8 mouse cellular contexts compared by ENCODE assay signal in genomic region chr13:59768531-59768930, GRCm38 (mm10). TPM values are rescaled to one million over a fixed set of nuclear protein-coding genes. Genes with fewer than 3 reads are reported as not detected.
DNase-seq lines count a peak whose midpoint lies in the region; ATAC-seq lines count a peak whose summit lies in the region.

No protein-coding gene starts in this region.

- H3K27ac ChIP-seq in forebrain, embryonic 13.5 days = no peak overlapping the region
- no peak overlapping the region; the same call in 1 of the 2 replicates for H3K27ac ChIP-seq in limb, embryonic 11.5 days (replicated peaks; ENCODE audit: low read depth, low read length)

- no peaks in the 10 kb centered on the region for H3K27me3 ChIP-seq in forebrain, embryonic 13.5 days
- no peaks in the 10 kb centered on the region for H3K27me3 ChIP-seq in limb, embryonic 11.5 days (ENCODE audit: control insufficient read depth, insufficient read depth, low read length)

- peaks cover 29% of the 10 kb centered on the region for H3K36me3 ChIP-seq in forebrain, embryonic 13.5 days (ENCODE audit: poor library complexity, severe bottlenecking)
- peaks cover 4% of the 10 kb centered on the region; the same call in 1 of the 2 replicates for H3K36me3 ChIP-seq in limb, embryonic 11.5 days (ENCODE audit: control insufficient read depth, insufficient read depth, low read length)

- 43% methylated on average over 13 of the region's 13 CpGs for WGBS in forebrain, embryonic 13.5 days
- WGBS in limb, embryonic 11.5 days = 41% methylated on average over 13 of the region's 13 CpGs

- H3K9me3 ChIP-seq in forebrain, embryonic 13.5 days (replicated peaks) = no peaks in the 10 kb centered on the region
- no peaks in the 10 kb centered on the region for H3K9me3 ChIP-seq in limb, embryonic 11.5 days (ENCODE audit: control insufficient read depth, low read length)

- H3K4me3 ChIP-seq in forebrain, embryonic 13.5 days = peak overlapping the region; percentile 83
- peak overlapping the region; percentile 81 for H3K4me3 ChIP-seq in limb, embryonic 11.5 days (ENCODE audit: low read depth, low read length)

- peak overlapping the region; percentile 83 for H3K9ac ChIP-seq in forebrain, embryonic 13.5 days
- no peak overlapping the region for H3K9ac ChIP-seq in limb, embryonic 11.5 days (ENCODE audit: low read length)

- ATAC-seq in CD4-positive, CD25-positive, alpha-beta regulatory T cell, adult 4 months = no peak
- ATAC-seq in forebrain, embryonic 13.5 days = no peak
- no peak for ATAC-seq in limb, embryonic 11.5 days (ENCODE audit: insufficient number of reproducible peaks, low FRiP score, low TSS enrichment, low read depth)

- DNase-seq in CD4-positive, CD25-positive, alpha-beta regulatory T cell, adult 2 months (ENCODE audit: low read depth, low spot score) = peak; percentile 11
- DNase-seq in A20 (ENCODE audit: low read depth, low spot score) = peak; percentile 49
- DNase-seq in limb, embryonic 11.5 days (ENCODE audit: low spot score) = peak; percentile 25
- DNase-seq in naive thymus-derived CD4-positive, alpha-beta T cell, adult 2 months (ENCODE audit: low read depth) = peak; percentile 20
- no peak for DNase-seq in thymus, postnatal 0 days (ENCODE audit: low spot score)
- DNase-seq in testis, postnatal 10 days (ENCODE audit: low spot score) = no peak

- peak overlapping the region; percentile 81 for H3K4me2 ChIP-seq in forebrain, embryonic 13.5 days
- peak overlapping the region; percentile 74 for H3K4me2 ChIP-seq in limb, embryonic 11.5 days (ENCODE audit: low read depth, severe bottlenecking)

- peaks cover 41% of the 10 kb centered on the region for H3K4me1 ChIP-seq in forebrain, embryonic 13.5 days
- peaks cover 16% of the 10 kb centered on the region for H3K4me1 ChIP-seq in limb, embryonic 11.5 days (ENCODE audit: control insufficient read depth, insufficient read depth, low read length)

RNA-seq across cellular contexts. Expression of gene Isca1, which starts 1.1 kb away (rescaled TPM):
- polyA plus RNA-seq in CD4-positive, CD25-positive, alpha-beta regulatory T cell, adult 4 months (2017; shearing (Covaris generic)) = 10 to 100 TPM; 54.6 to 62.5 TPM
- polyA plus RNA-seq in forebrain, embryonic 13.5 days (2015; fragmentation: Nextera tagmentation; extraction: Ambion mirVana) = 115 and 119 TPM in 2 replicates
- polyA plus RNA-seq in limb, embryonic 11.5 days (2014; fragmentation: Nextera tagmentation; extraction: Ambion mirVana) = 103 and 108 TPM in 2 replicates
- polyA plus RNA-seq in thymus, postnatal 0 days (2015; fragmentation: Nextera tagmentation; extraction: Ambion mirVana) = 68.9 and 73.8 TPM in 2 replicates

RNA-seq across cellular contexts. Expression of gene Gm49354, which starts 13.5 kb away (rescaled TPM):
- not detected for polyA plus RNA-seq in CD4-positive, CD25-positive, alpha-beta regulatory T cell, adult 4 months (2017; shearing (Covaris generic))
- not detected in 2 replicates for polyA plus RNA-seq in forebrain, embryonic 13.5 days (2015; fragmentation: Nextera tagmentation; extraction: Ambion mirVana)
- polyA plus RNA-seq in limb, embryonic 11.5 days (2014; fragmentation: Nextera tagmentation; extraction: Ambion mirVana) = not detected in 2 replicates
- not detected in 2 replicates for polyA plus RNA-seq in thymus, postnatal 0 days (2015; fragmentation: Nextera tagmentation; extraction: Ambion mirVana)

RNA-seq across cellular contexts. Expression of gene 1700014D04Rik, which starts 22.0 kb away (rescaled TPM):
- polyA plus RNA-seq in CD4-positive, CD25-positive, alpha-beta regulatory T cell, adult 4 months (2017; shearing (Covaris generic)) = not detected
- not detected in 2 replicates for polyA plus RNA-seq in forebrain, embryonic 13.5 days (2015; fragmentation: Nextera tagmentation; extraction: Ambion mirVana)
- 0.58 TPM in 1 of 2 replicates, not detected in the other for polyA plus RNA-seq in limb, embryonic 11.5 days (2014; fragmentation: Nextera tagmentation; extraction: Ambion mirVana)
- polyA plus RNA-seq in thymus, postnatal 0 days (2015; fragmentation: Nextera tagmentation; extraction: Ambion mirVana) = not detected in 2 replicates

RNA-seq across cellular contexts. Expression of gene Spata31d1d, which starts 37.0 kb away (rescaled TPM):
- not detected for polyA plus RNA-seq in CD4-positive, CD25-positive, alpha-beta regulatory T cell, adult 4 months (2017; shearing (Covaris generic))
- not detected in 2 replicates for polyA plus RNA-seq in forebrain, embryonic 13.5 days (2015; fragmentation: Nextera tagmentation; extraction: Ambion mirVana)
- polyA plus RNA-seq in limb, embryonic 11.5 days (2014; fragmentation: Nextera tagmentation; extraction: Ambion mirVana) = not detected in 2 replicates
- polyA plus RNA-seq in thymus, postnatal 0 days (2015; fragmentation: Nextera tagmentation; extraction: Ambion mirVana) = not detected in 2 replicates

RNA-seq across cellular contexts. Expression of gene Tut7, which starts 54.4 kb away (rescaled TPM):
- polyA plus RNA-seq in CD4-positive, CD25-positive, alpha-beta regulatory T cell, adult 4 months (2017; shearing (Covaris generic)) = 10 to 100 TPM; 71.4 to 71.8 TPM
- polyA plus RNA-seq in forebrain, embryonic 13.5 days (2015; fragmentation: Nextera tagmentation; extraction: Ambion mirVana) = 48.2 and 56.5 TPM in 2 replicates
- polyA plus RNA-seq in limb, embryonic 11.5 days (2014; fragmentation: Nextera tagmentation; extraction: Ambion mirVana) = 44.4 and 53.2 TPM in 2 replicates
- 52.1 and 68.0 TPM in 2 replicates for polyA plus RNA-seq in thymus, postnatal 0 days (2015; fragmentation: Nextera tagmentation; extraction: Ambion mirVana)

Comparison
In these comparisons a context has a peak if more than half of its experiments do, and no peak if none do; other contexts are left out.
1. DNase-seq: peak in CD4-positive, CD25-positive, alpha-beta regulatory T cell, adult 2 months (single experiment), A20 (single experiment), limb, embryonic 11.5 days (single experiment) and naive thymus-derived CD4-positive, alpha-beta T cell, adult 2 months (single experiment); none in thymus, postnatal 0 days (single experiment) and testis, postnatal 10 days (single experiment).